Mouse (Mus musculus): ENCODE data around the gene Sept8.
"Not testable (repeated sequence)": the region's sequence is repeated elsewhere in the genome, so short reads cannot be mapped to it uniquely, and the experiment has no call there.

Sept8 gene

GRCm38 (mm10) chr11:53528397-53529252 lies 9.6 kb downstream of the Sept8 start:
- DNase-seq, result no peak

DNA sequence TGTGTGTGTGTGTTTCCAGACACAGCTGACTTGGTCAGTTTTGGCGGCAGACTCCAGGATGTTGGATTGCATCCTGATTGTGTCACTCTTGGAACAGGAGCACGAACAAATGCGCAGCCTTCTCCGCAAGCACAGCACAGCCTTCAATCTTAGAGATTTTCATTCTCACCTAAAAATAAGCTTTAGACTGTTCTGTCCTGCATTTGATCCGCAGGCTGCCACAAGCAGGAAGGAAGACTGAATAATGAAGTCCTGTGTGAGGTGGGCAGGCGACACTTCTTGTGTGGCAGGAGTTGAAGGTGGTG lies 10.1 kb downstream of the Sept8 start:
- no peak for DNase-seq

- DNase-seq, result no peak
Measured at GRCm38 (mm10) chr11:53530001-53530400, 10.9 kb downstream of the Sept8 start.

GRCm38 (mm10) chr11:53531578-53532230 lies 12.6 kb downstream of the Sept8 start:
- DNase-seq, result no peak

GRCm38 (mm10) chr11:53532231-53532620 lies 13.2 kb downstream of the Sept8 start:
- DNase-seq, result no peak

DNA sequence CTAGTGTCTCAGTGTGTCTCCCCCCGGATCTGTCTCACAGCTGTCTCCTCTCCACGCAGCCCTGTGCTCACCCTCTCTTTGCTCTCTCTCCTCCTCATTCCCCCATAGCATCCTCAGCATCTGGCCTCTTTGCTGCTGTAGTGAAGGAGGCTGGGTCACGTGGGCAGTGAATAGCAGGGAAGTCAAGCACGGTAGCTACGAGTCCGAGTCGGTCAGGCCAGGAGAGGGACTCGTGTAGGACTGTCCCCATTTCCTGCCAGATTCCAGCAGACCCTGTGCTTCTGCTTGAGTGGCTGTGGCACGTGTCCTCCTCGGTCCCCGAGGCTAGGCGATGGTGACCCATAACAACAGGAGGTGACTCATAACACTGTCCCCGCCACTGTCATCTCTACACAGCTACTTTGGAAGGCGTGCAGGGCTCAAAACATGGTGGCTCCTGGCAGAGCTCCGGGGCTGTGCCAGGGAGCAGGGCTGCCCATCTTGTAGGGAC lies 20.0 kb downstream of the Sept8 start:
- DNase-seq, result no peak

- DNase-seq, result no peak
Measured at GRCm38 (mm10) chr11:53540394-53540793, 21.3 kb downstream of the Sept8 start.

DNA sequence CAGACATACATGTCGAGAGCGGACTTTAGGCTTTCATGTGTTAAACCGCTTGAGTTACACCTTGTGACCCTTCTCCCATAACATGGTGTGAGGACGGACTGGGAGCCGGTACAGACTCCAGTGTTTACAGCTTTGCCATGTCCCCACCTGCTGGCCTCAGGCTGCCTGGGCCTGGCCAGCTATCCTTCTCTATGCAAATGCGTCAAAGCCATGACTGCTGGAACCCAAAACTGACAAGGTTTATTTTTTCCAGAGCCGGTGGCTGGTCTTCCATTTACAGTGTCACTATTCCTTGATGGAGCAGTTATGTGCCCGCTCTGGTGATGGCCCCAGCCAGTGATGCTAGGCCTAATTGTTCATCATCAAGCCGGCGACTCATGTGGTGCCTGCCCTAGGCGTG lies 22.2 kb downstream of the Sept8 start:
- DNase-seq, result no peak

DNA sequence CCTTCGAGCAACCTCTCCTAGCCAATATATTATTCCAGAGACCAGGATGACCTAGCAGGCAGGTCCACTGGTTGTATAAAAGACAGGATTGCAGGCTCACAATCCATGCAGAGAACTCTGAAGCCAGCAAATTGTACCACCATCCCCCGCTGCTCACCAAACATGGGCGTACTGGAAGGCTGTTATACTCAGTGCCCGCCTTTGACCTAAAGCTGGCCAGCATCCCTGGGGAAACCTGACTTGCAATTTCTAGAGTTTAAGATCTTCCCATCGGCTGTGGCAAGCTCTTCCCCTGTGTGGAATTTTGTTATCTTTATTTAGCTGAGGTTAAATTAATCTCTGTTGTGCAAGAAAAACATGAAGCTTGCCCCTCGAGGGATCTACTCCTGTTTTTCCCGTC lies 24.0 kb downstream of the Sept8 start:
- no peak for DNase-seq

DNA sequence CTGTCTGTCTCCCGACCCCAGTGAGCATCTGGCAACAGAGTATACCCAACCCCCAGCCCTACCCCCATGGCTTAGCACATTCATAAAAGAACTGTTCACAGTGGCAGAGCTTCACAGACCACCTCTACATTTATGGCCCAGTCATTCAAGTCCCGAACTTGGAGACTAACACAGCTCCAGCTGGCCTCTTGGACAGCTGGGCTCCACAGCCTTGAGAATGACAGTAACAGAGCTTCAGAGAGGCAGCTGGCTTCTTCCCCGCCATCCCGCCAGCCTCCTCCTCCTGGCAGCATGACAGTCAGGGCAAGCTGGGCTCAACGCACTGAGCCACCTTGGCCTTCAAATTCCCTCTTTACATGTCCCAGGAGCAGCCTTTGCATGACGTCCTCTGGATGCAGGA lies 27.2 kb downstream of the Sept8 start:
- DNase-seq, result no peak

- DNase-seq, result no peak
Measured at GRCm38 (mm10) chr11:53547566-53547965, 28.5 kb downstream of the Sept8 start.

DNA sequence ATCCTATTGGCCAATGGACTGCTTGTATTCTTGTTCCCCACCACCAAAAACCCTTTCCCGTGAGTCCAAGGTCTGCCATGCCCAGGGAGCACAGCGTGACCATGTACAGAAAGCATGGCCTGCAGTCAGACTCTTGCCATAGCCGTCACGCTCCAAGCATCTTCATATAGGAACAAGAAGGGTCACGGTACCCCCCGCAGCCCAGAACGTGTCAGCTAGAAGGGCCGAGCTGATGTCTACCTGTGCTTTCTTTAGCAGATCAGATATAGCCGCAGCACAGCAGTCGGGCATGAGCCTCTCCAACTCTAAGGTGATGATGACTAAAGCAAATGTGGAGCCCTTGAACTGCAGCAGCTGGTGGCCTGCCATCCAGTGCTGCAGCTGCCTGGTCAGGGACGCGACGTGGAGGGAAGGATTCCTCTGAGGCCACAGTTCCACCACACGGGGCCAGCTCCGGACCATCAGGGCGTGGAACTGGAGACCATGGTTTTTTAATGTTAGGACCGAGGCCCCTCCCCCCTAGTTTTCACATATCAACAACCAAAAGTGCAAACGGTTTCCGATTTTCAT lies 29.1 kb downstream of the Sept8 start:
- DNase-seq, result no peak

DNA sequence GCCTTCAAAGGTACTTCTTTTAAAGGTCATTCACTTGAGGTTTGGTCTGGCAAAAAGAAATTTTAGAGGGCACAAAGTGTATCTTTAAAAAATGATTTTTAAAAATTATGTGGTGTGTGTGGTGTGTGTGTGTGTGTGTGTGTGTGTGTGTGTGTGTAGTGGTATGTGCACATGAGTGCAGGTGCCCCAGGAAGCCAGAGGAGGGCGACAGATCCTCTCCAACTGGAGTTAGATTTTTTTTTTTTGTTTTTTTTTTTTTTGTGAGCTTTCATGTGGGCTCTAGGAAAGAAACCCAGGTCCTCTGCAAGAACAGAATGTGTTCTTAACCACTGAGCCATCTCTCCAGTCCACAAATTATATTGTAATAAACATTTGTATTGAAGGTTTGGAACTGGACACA lies 31.7 kb downstream of the Sept8 start:
- DNase-seq, result no peak

DNA sequence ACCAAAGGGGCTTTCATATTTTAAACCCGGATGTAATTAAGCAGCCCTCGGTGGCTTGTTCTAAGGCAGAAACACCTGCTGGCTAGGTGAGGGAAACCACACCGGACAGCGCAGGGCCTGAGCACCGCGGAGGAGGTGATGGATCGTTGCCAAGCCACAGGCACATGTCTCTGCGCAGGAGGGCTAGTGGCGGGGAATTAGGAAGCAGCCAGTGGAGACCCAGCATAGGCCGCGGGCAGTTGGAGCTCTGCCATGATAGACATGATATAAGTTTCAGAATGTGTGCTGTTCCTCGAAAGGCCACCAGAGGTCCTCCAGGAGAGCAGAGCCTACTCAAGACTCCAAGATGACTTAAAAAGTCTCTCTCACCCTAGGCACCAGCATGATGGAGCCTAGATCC lies 32.7 kb downstream of the Sept8 start:
- no peak for DNase-seq

- DNase-seq, result not testable (repeated sequence)
Measured at GRCm38 (mm10) chr11:53556529-53556928, 37.5 kb downstream of the Sept8 start.

- DNase-seq, result not testable (repeated sequence)
Measured at GRCm38 (mm10) chr11:53557992-53558391, 38.9 kb downstream of the Sept8 start.

GRCm38 (mm10) chr11:53559980-53560379 lies 40.9 kb downstream of the Sept8 start:
- not testable (repeated sequence) for DNase-seq

DNA sequence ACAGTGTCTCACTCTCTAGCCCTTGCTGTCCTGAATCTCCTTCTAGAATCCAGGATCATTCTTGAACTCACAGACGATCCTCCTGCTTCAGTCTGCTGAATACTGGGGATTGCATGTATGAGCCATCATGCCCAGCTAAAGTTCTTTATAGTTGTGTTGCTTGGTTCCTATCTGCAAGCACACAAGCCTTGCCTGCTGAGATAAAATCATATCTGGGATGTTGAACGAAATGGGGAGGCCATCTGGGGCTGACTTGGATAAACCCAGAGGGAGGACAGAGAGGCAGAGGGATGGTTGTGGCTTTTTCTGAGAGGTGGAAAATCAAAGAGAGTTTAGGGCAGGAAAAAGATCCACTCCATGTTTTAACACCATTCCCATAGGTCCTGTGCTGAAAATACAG lies 42.9 kb downstream of the Sept8 start:
- no peak for DNase-seq

DNA sequence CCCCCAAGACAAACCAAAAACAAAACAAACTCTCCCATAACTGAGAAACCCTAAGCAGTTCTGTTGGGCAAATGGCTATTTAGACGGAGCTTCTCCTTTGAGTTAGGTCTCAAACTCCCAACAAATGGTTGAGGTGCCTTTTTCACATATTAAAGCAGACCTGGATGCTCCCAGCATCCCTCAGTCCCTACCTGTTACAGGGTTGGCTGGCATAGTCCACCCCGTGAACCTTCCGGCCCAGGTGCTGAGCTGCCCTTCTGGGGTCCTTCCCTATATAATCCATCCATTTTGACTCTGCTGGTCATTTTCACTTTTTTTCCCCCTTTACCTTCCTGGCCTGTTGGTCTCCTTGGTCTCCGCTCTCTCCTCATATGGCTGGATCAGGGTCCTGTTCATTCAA lies 47.6 kb downstream of the Sept8 start:
- DNase-seq, result no peak

DNA sequence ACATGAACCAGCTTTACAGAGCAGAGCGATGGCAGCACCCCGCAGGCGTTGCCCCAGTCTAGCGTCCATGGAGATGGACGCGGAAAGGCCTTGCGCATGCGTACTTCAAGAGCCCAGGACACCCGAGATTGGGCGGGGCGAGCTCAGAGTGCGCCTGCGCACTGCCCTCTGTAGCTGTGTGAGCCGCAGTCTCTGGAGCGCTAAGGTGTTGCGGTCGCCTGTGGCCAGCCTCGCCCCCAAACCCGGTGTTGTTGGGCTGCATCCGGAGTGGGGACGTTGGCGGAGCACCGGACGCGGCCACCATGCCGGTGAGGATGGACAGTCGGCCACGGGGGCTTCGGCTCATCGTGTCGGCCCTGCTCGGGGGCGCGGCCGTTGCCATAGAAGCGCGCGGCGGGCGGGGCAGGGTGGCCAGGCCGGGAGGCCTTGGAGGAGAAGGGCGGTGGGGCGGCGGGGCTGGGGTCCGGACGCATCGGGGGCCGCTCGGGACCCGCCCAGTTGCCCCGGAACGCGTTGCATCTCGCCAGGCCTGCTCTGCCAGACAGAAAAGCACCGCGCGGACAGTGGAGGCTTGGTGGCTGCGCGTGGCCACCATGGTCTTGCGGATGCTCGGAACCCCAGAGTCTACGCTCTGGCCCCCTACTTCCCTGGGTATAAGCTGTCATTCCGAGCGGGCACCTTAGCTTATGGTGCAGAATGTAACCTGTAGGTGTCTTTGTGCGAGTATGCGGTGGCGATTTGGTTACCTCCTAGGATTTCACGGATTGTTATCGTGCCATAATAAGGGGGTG lies 48.4 kb downstream of the Sept8 start, which contains the start of gene Kif3a:
Gene Kif3a, plus strand, starts transcription at position 156 of the 791 bp plus-strand sequence.
- DNase-seq, result peak; percentile 95

DNA sequence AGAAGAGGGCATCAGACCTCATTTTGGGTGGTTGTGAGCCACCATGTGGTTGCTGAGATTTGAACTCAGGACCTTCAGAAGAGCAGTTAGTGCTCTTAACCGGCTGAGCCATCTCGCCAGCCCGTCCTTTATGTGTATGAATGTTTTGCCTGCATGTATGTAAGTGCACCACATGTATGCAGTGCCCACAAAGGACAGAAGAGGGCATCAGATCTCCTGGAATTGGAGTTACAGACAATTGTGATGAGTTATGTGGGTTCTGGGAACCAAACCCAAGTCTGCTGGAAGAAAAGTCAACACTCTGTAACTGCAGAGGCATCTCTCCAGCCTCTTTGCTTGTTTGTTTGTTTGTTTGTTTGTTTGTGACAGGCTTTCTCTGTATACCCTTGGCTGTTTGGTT lies 61.5 kb downstream of the Sept8 start:
- DNase-seq, result no peak

GRCm38 (mm10) chr11:53583151-53583550 lies 64.1 kb downstream of the Sept8 start:
- DNase-seq, result no peak

GRCm38 (mm10) chr11:53584849-53585248 lies 65.8 kb downstream of the Sept8 start:
- no peak for DNase-seq
